Mouse (Mus musculus): Measurements from ENCODE around the gene Josd2.

- TF ChIP-seq CTCF (IDR thresholded peaks at IDR 0.05; ENCODE audit: low read depth, low read length) = no peak
- TF ChIP-seq TAL1 (conservative IDR thresholded peaks at IDR 0.05; ENCODE audit: low read depth, low read length) = no peak
- TF ChIP-seq GATA1 (IDR thresholded peaks at IDR 0.05; ENCODE audit: borderline replicate concordance, low read length) = no peak
These were observed 21.5 kb upstream of the Josd2 start for GRCm38 (mm10) chr7:44446070-44446855.

Measured in G1E (cell line).